Mouse (Mus musculus) adrenal gland, postnatal 25 days (tissue): Measurements from ENCODE around the gene Gm6710. TPM values are rescaled to one million over a fixed set of nuclear protein-coding genes. Genes with fewer than 3 reads are reported as not detected.
"Not testable (repeated sequence)": the region's sequence is repeated elsewhere in the genome, so short reads cannot be mapped to it uniquely, and the experiment has no call there.

ENCODE experiments used
- DNase-seq: peaks from one replicate; pipeline ENCODE4 v3.0.0; 2021; ENCODE audit warnings: mixed read lengths
- long read RNA-seq: library from polyadenylated mRNA; stranded (forward); transcript quantifications from one replicate; pipeline ENCODE4 v2.0.0, GENCODE M21; 2021
- total RNA-seq: library from RNA; stranded (reverse); gene quantifications from 2 replicates; pipeline ENCODE4 v1.2.3, GENCODE M21; 2021

The Gm6710 gene
- total RNA-seq, result 10.6 and 29.4 TPM in 2 replicates
- long read RNA-seq, transcript Gm6710-201 (4 exons, 1,445 nt), result major isoform, 5 of 17 reads
- long read RNA-seq, partial matches to known transcripts, result 3 of 17 reads
- long read RNA-seq, other reads (novel, unspliced or antisense), result 7 of 17 reads

DNA sequence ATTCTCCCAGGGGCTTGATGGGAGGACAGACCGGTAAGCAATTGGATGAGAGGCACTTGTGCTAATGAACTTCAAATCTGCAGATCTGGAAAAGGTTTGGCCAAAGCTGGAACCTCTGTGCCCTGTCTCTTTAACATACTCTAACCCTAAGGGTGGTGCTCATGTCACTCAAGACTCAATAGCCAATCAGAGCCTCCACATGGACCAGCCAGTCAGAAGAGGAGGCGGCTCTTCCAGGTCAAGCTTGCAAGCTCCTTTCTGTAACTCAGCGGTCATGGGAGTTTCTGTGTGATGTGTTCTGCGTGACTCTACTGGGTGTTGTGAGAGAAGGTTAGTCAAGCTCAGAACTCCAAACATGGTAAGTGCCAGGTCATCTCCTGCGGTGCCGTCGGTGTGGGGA lies at the start of gene Gm6710:
TSS of gene Gm6710 (plus strand) at position 196 of the 400 bp plus-strand sequence.
- DNase-seq, result not testable (repeated sequence)

Other genes starting within 250 kb of the Gm6710 start
- gene Gm11007, start 225.2 kb upstream of the Gm6710 start, total RNA-seq, result not detected in 2 replicates
- 6.6 TPM in 1 of 2 replicates, not detected in the other for gene Zfp969, start 165.6 kb upstream of the Gm6710 start, total RNA-seq
- not detected in 2 replicates for gene Gm2007, start 127.7 kb upstream of the Gm6710 start, total RNA-seq
- gene Gm14288, start 68.1 kb upstream of the Gm6710 start, total RNA-seq, result 3.0 and 18.0 TPM in 2 replicates
- gene Zfp966, start 61.9 kb downstream of the Gm6710 start, total RNA-seq, result 11.8 and 13.9 TPM in 2 replicates
- 24.6 and 28.8 TPM in 2 replicates for gene Gm2026, start 96.1 kb downstream of the Gm6710 start, total RNA-seq